Mouse (Mus musculus) MEL (cell line): ENCODE measurements at regions not wholly inside any gene's neighbourhood (a gene's known extent, or its start where the extent isn't known, plus 50 kb on each side); places are given as distances from the start of the nearest gene placed in this dataset.
A peak's percentile ranks its signal among the peaks of the same experiment; 100 is the strongest.

Source experiments
- DNase-seq: peaks from one replicate; pipeline ENCODE4 v3.0.0; 2011; ENCODE audit warnings: low read depth, low spot score
- H3K27ac ChIP-seq: 2 replicates; pipeline ENCODE4 v1.5.1; 2012; ENCODE audit warnings: low read depth, mild to moderate bottlenecking, control low read depth, low read length, moderate library complexity; ENCODE audit not compliant: control insufficient read depth
- H3K27me3 ChIP-seq, 2 experiments: fragments of 150-350 bp in 1 of 2; sonication (generic) in 1 of 2; 2 replicates each; pipeline ENCODE4 v1.6.1; 2012; ENCODE audit warnings: low read length in 2 of 2, mild to moderate bottlenecking in 2 of 2, improper control_type of control experiment in 1 of 2, moderate library complexity in 1 of 2; ENCODE audit not compliant: insufficient read depth in 2 of 2, control insufficient read depth in 1 of 2
- H3K36me3 ChIP-seq, 2 experiments: 2 replicates each; pipeline ENCODE4 v1.6.1; 2012 to 2014; ENCODE audit warnings: low read length in 2 of 2, improper control_type of control experiment in 1 of 2, inconsistent platforms in 1 of 2, mild to moderate bottlenecking in 1 of 2; ENCODE audit not compliant: insufficient read depth in 2 of 2, control insufficient read depth in 1 of 2
- H3K4me1 ChIP-seq, 2 experiments: fragments of 150-350 bp in 1 of 2; sonication (generic) in 1 of 2; 2 replicates each; pipeline ENCODE4 v1.6.1; 2012; ENCODE audit warnings: low read length in 2 of 2, improper control_type of control experiment in 1 of 2, mild to moderate bottlenecking in 1 of 2; ENCODE audit not compliant: insufficient read depth in 2 of 2, control insufficient read depth in 1 of 2
- H3K4me3 ChIP-seq, 2 experiments: fragments of 150-350 bp in 1 of 2; sonication (generic) in 1 of 2; 2 replicates each; pipeline ENCODE4 v1.5.1; 2012; ENCODE audit warnings: low read depth in 2 of 2, low read length in 2 of 2, mild to moderate bottlenecking in 2 of 2, moderate library complexity in 2 of 2, control low read depth in 1 of 2, improper control_type of control experiment in 1 of 2; ENCODE audit not compliant: control insufficient read depth in 1 of 2, insufficient read depth in 1 of 2
- H3K79me2 ChIP-seq: 2 replicates; pipeline ENCODE4 v1.6.1; 2012; ENCODE audit warnings: mild to moderate bottlenecking, low read length, moderate library complexity; ENCODE audit not compliant: control insufficient read depth, poor library complexity, insufficient read depth
- H3K9ac ChIP-seq: 2 replicates; pipeline ENCODE4 v1.6.1; 2012; ENCODE audit warnings: low read depth, mild to moderate bottlenecking, control low read depth, low read length, moderate library complexity; ENCODE audit not compliant: control insufficient read depth, poor library complexity, severe bottlenecking
- H3K9me3 ChIP-seq: fragments of 150-350 bp; sonication (generic); replicated peaks from 2 replicates; pipeline ENCODE4 v1.6.1; 2012; ENCODE audit warnings: mild to moderate bottlenecking, low read length, improper control_type of control experiment, moderate library complexity; ENCODE audit not compliant: insufficient read depth
- CTCF ChIP-seq, 3 experiments: IDR thresholded peaks in 2 of 3; conservative IDR thresholded peaks in 1 of 3; 2 replicates each; pipeline ENCODE4 v1.5.1; 2011 to 2012; ENCODE audit warnings: low read length in 3 of 3, low read depth in 2 of 3, mild to moderate bottlenecking in 2 of 3, improper control_type of control experiment in 1 of 3, inconsistent platforms in 1 of 3, mixed read lengths in 1 of 3, moderate library complexity in 1 of 3; ENCODE audit not compliant: control insufficient read depth in 1 of 3, insufficient read depth in 1 of 3, poor library complexity in 1 of 3, severe bottlenecking in 1 of 3
- ELF1 ChIP-seq: IDR thresholded peaks from 2 replicates; pipeline ENCODE4 v1.6.1; 2014; ENCODE audit warnings: low read depth, mild to moderate bottlenecking, inconsistent platforms, low read length, improper control_type of control experiment, moderate library complexity
- EP300 ChIP-seq, 2 experiments: IDR thresholded peaks; 2 replicates each; pipeline ENCODE4 v1.6.1; 2011; ENCODE audit warnings: improper control_type of control experiment in 2 of 2, low read length in 2 of 2, low read depth in 1 of 2, mild to moderate bottlenecking in 1 of 2
- ETS1 ChIP-seq: IDR thresholded peaks from 2 replicates; pipeline ENCODE4 v1.6.1; 2012; ENCODE audit warnings: low read depth, mild to moderate bottlenecking, inconsistent platforms, low read length, improper control_type of control experiment, moderate library complexity
- GATA1 ChIP-seq: IDR thresholded peaks from 2 replicates; pipeline ENCODE4 v1.6.1; 2011; ENCODE audit warnings: low read depth, low read length, improper control_type of control experiment
- HCFC1 ChIP-seq: IDR thresholded peaks from 2 replicates; pipeline ENCODE4 v1.6.1; 2012; ENCODE audit warnings: low read depth, mild to moderate bottlenecking, inconsistent platforms, low read length, improper control_type of control experiment, moderate library complexity
- JUND ChIP-seq: IDR thresholded peaks from 2 replicates; pipeline ENCODE4 v1.6.1; 2011; ENCODE audit warnings: low read depth, mild to moderate bottlenecking, improper control_type of control experiment, low read length
- KAT2A ChIP-seq: conservative IDR thresholded peaks from 2 replicates; pipeline ENCODE4 v1.6.1; 2012; ENCODE audit warnings: low read depth, low read length, improper control_type of control experiment, inconsistent platforms
- MAX ChIP-seq: IDR thresholded peaks from 2 replicates; pipeline ENCODE4 v1.6.1; 2011; ENCODE audit warnings: low read length, improper control_type of control experiment
- MEF2A ChIP-seq: IDR thresholded peaks from 2 replicates; pipeline ENCODE4 v1.6.1; 2014; ENCODE audit warnings: low read depth, mild to moderate bottlenecking, inconsistent platforms, low read length, improper control_type of control experiment; ENCODE audit not compliant: poor library complexity, insufficient replicate concordance, severe bottlenecking; ENCODE audit errors: extremely low read depth
- MYB ChIP-seq: IDR thresholded peaks from 2 replicates; pipeline ENCODE4 v1.6.1; 2011; ENCODE audit warnings: mild to moderate bottlenecking, low read depth, low read length, improper control_type of control experiment
- MYC ChIP-seq: IDR thresholded peaks from 2 replicates; pipeline ENCODE4 v1.6.1; 2011; ENCODE audit warnings: low read depth, mild to moderate bottlenecking, low read length, improper control_type of control experiment, moderate library complexity
- NELFE ChIP-seq: IDR thresholded peaks from 2 replicates; pipeline ENCODE4 v1.6.1; 2011; ENCODE audit warnings: low read depth, low read length, improper control_type of control experiment
- RAD21 ChIP-seq: IDR thresholded peaks from 2 replicates; pipeline ENCODE4 v1.6.1; 2011; ENCODE audit warnings: mild to moderate bottlenecking, low read depth, low read length, improper control_type of control experiment
- TBP ChIP-seq: IDR thresholded peaks from 2 replicates; pipeline ENCODE4 v1.8.0; 2011; ENCODE audit warnings: low read depth, low read length, improper control_type of control experiment
- USF2 ChIP-seq, 2 experiments: IDR thresholded peaks; 2 replicates each; pipeline ENCODE4 v1.6.1; 2011 to 2012; ENCODE audit warnings: improper control_type of control experiment in 2 of 2, low read length in 2 of 2, borderline replicate concordance in 1 of 2, inconsistent platforms in 1 of 2, low read depth in 1 of 2, mild to moderate bottlenecking in 1 of 2; ENCODE audit not compliant: insufficient read depth in 1 of 2
- ZMIZ1 ChIP-seq: IDR thresholded peaks from 2 replicates; pipeline ENCODE4 v1.6.1; 2012; ENCODE audit warnings: low read depth, mild to moderate bottlenecking, inconsistent platforms, low read length, improper control_type of control experiment, moderate library complexity

GRCm38 (mm10) chr3:148220826-148221225 is 769.5 kb downstream of the Adgrl2 start:
- Histone ChIP-seq H3K9ac (no peak overlapping the region), H3K27me3 (no peaks in the 10 kb centered on the region), H3K4me1 (no peaks in the 10 kb centered on the region; a peak in 1 of 4 replicates), H3K27ac (no peak overlapping the region), H3K9me3 (no peaks in the 10 kb centered on the region), H3K36me3 (no peaks in the 10 kb centered on the region), H3K4me3 (no peak overlapping the region), H3K79me2 (no peaks in the 10 kb centered on the region)
- peak; percentile 69 for DNase-seq
- TF ChIP-seq NELFE (no peak), ELF1 (0 out of 2 replicates have a peak, but pooled peaks have one; percentile 32), MAX (peak; percentile 77), ETS1 (0 out of 2 replicates have a peak, but pooled peaks have one; percentile 18), MYB (no peak), USF2 (IDR thresholded peaks at IDR 0.05; ENCODE audit: borderline replicate concordance in 1 of 2, insufficient read depth in 1 of 2, low read depth in 1 of 2, low read length in 2 of 2) (no peak), EP300 (IDR thresholded peaks at IDR 0.05; ENCODE audit: low read depth in 1 of 2, low read length in 2 of 2) (peak in 1 of 2 experiments; percentile 35; a peak in 1 of 4 replicates), JUND (peak; percentile 82; the same call in 1 of the 2 replicates), MYC (no peak), HCFC1 (no peak), MEF2A (no peak)

- TF ChIP-seq HCFC1 = no peak
- TF ChIP-seq TBP = no peak
- TF ChIP-seq GATA1 = no peak
- TF ChIP-seq MYC = no peak
- no peak for TF ChIP-seq ZMIZ1
- no peak for TF ChIP-seq CTCF (IDR thresholded peaks at IDR 0.05 in 2 of 3, conservative IDR thresholded peaks at IDR 0.05 in 1 of 3; ENCODE audit: control insufficient read depth in 1 of 3, insufficient read depth in 1 of 3, low read depth in 2 of 3, low read length in 3 of 3, poor library complexity in 1 of 3, severe bottlenecking in 1 of 3)
- TF ChIP-seq KAT2A = no peak
- TF ChIP-seq RAD21 = no peak
- no peaks in the 10 kb centered on the region for H3K9me3 ChIP-seq
- H3K36me3 ChIP-seq = no peaks in the 10 kb centered on the region
- DNase-seq = no peak
- no peaks in the 10 kb centered on the region for H3K79me2 ChIP-seq
- H3K27me3 ChIP-seq = no peaks in the 10 kb centered on the region
- no peak overlapping the region for H3K4me3 ChIP-seq
- H3K4me1 ChIP-seq = no peaks in the 10 kb centered on the region; a peak in 1 of 4 replicates
- no peak overlapping the region for H3K27ac ChIP-seq
- H3K9ac ChIP-seq = no peak overlapping the region
Observed at GRCm38 (mm10) chr3:148220024-148220590, 770.2 kb downstream of the Adgrl2 start.
